Mouse (Mus musculus) intestine, embryonic 15.5 days (tissue): ENCODE results near the gene Chrna10. TPM values are rescaled to one million over a fixed set of nuclear protein-coding genes. Genes with fewer than 3 reads are reported as not detected.

ENCODE experiments used
- ATAC-seq: fragments of 200-750 bp; cut with Nextera tagmentation; 2 replicates; pipeline ENCODE4 v1.8.0; 2017; ENCODE audit warnings: moderate TSS enrichment, moderate library complexity
- H3K27ac ChIP-seq: fragments of 300-500 bp; sonication (generic); 2 replicates; pipeline ENCODE4 v1.5.1; 2015; ENCODE audit warnings: mild to moderate bottlenecking, inconsistent platforms
- H3K27me3 ChIP-seq: fragments of 300-500 bp; sonication (generic); replicated peaks from 2 replicates; pipeline ENCODE4 v1.6.1; 2015; ENCODE audit warnings: inconsistent platforms
- H3K36me3 ChIP-seq: fragments of 300-500 bp; sonication (generic); 2 replicates; pipeline ENCODE4 v1.6.1; 2015; ENCODE audit warnings: inconsistent platforms
- H3K4me1 ChIP-seq: fragments of 300-500 bp; sonication (generic); replicated peaks from 2 replicates; pipeline ENCODE4 v1.6.1; 2015; ENCODE audit warnings: inconsistent platforms
- H3K4me2 ChIP-seq: fragments of 300-500 bp; sonication (generic); replicated peaks from 2 replicates; pipeline ENCODE4 v1.6.1; 2015; ENCODE audit warnings: mild to moderate bottlenecking, inconsistent platforms
- H3K4me3 ChIP-seq: fragments of 300-500 bp; sonication (generic); replicated peaks from 2 replicates; pipeline ENCODE4 v1.5.1; 2015; ENCODE audit warnings: inconsistent platforms
- H3K9ac ChIP-seq: fragments of 300-500 bp; sonication (generic); 2 replicates; pipeline ENCODE4 v1.6.1; 2015; ENCODE audit warnings: inconsistent platforms
- H3K9me3 ChIP-seq: fragments of 300-500 bp; sonication (generic); 2 replicates; pipeline ENCODE4 v1.6.1; 2016; ENCODE audit warnings: inconsistent platforms
- WGBS: fragments of 180-500 bp; shearing (Covaris S2); methylation state at CpG from one replicate; pipeline ENCODE4 v1.1.7; 2015; 5-methylcytosine and 5-hydroxymethylcytosine counted together
- polyA plus RNA-seq: library from polyadenylated mRNA; unstranded; fragments of >200 nt; fragmentation: Nextera tagmentation; extraction: Ambion mirVana; gene quantifications from 2 replicates; pipeline ENCODE4 v1.2.1, GENCODE M21; 2015

Gene Chrna10
- polyA plus RNA-seq, result 0.06 TPM in 1 of 2 replicates, not detected in the other

- no peaks in the 10 kb centered on the region for H3K4me1 ChIP-seq
- H3K27me3 ChIP-seq, result no peaks in the 10 kb centered on the region
- no peak within 1 kb of the TSS for H3K27ac ChIP-seq
- H3K4me2 ChIP-seq, result no peak within 1 kb of the TSS
- no peaks in the 10 kb centered on the region for H3K9me3 ChIP-seq
- peaks cover 15% of the 10 kb centered on the region; the same call in 1 of the 2 replicates for H3K36me3 ChIP-seq
- no peak within 1 kb of the TSS for H3K4me3 ChIP-seq
- no peak for ATAC-seq
- no peak within 1 kb of the TSS for H3K9ac ChIP-seq
- WGBS, result 46% methylated on average over 7 of the region's 7 CpGs
Measured at GRCm38 (mm10) chr7:102116579-102117331, at the start of gene Chrna10. Gene Chrna10, minus strand, starts transcription at chr7:102116828.

DNA sequence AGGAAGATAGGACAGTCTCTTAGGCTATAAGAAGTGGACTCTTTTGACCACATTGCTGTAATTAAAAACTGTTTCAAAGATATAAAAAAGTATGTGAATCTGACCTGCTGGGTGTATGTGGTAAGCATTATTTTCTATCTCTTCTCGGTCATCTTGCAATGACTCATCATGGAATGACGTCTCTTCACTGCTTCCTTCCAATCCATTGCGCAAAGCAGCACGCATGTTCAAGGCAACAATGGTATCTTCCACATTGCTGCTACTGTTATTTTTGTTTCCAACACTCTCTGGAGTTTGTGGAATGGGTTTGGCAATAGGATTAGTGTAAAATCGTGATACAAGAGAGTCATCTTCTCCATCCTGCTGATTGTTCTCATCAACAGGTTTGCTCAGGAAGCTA, 37.1 kb upstream of the Chrna10 start:
- Histone ChIP-seq H3K4me3 (no peak overlapping the region), H3K36me3 (peaks cover 25% of the 10 kb centered on the region), H3K4me1 (no peaks in the 10 kb centered on the region), H3K27me3 (no peaks in the 10 kb centered on the region), H3K4me2 (no peak overlapping the region), H3K9me3 (no peaks in the 10 kb centered on the region), H3K27ac (no peak overlapping the region), H3K9ac (no peak overlapping the region)
- WGBS, result 90% methylated on average over 5 of the region's 5 CpGs
- ATAC-seq, result no peak

DNA sequence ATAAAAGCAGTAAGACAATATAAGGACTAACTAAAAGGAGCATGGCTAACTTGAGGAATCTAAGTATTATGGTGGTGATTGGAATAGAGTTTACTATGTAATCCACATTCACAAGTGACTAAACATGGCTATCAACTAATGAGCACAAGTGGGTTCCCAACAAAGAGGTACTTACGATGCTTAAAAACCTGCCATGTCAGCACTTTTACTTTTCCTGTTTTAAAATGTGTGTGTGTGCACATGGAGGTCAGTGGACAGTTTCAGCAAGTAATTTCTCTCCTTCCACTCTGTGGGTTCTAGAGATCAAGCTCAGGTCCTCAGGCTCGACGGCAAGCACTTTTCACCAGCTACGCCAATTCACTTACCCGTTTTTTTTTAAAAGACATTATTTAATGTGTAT, 21.3 kb upstream of the Chrna10 start:
- no peak overlapping the region for H3K4me2 ChIP-seq
- no peaks in the 10 kb centered on the region for H3K4me1 ChIP-seq
- H3K36me3 ChIP-seq, result peaks cover 24% of the 10 kb centered on the region
- 96% methylated on average over 5 of the region's 5 CpGs for WGBS
- no peak overlapping the region for H3K27ac ChIP-seq
- no peak overlapping the region for H3K4me3 ChIP-seq
- no peak overlapping the region for H3K9ac ChIP-seq
- no peak for ATAC-seq
- no peaks in the 10 kb centered on the region for H3K27me3 ChIP-seq
- H3K9me3 ChIP-seq, result no peaks in the 10 kb centered on the region

DNA sequence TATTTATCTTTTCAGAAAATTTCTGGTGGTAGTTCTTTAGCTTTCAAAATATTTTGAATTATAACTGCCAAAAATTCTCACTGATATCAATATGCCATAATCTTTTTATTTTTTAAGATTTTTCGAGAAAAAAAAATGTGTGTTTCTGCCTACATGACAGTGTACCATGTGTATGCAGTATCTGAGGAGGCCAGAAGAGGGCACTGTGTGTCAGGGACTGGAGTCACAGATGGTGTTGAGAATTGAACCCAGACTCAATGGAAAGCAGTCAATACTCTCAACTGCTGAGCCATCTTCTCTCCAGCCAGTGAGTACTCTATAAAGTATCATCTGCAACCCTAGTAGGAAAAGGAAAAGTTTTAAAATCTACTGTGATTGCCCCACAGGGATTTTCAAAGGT, 20.8 kb upstream of the Chrna10 start:
- Histone ChIP-seq H3K36me3 (peaks cover 27% of the 10 kb centered on the region), H3K4me1 (no peaks in the 10 kb centered on the region), H3K27me3 (no peaks in the 10 kb centered on the region), H3K9ac (no peak overlapping the region), H3K4me2 (no peak overlapping the region), H3K9me3 (no peaks in the 10 kb centered on the region), H3K4me3 (no peak overlapping the region), H3K27ac (no peak overlapping the region)
- WGBS, result 85% methylated on average over 1 of the region's 1 CpGs
- no peak for ATAC-seq

DNA sequence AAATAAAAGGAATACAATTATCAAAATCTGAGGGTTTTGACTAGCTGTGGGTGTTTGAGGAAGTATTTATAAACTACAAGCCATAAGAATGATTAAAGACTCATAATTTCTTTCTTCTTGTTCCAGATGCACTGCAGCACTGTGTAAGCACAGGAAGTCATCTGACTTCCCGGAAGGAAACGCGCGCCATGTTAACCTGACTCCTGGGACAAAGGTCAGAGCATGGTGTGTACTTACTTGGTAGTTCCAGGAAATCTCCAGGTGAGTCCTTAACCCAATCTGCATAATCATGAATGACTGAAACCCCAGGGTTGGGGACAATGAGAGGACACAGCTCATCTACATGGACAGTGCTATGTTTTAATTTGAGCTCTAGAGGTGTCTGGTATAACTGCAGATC, 15.8 kb upstream of the Chrna10 start:
- peaks cover 25% of the 10 kb centered on the region for H3K36me3 ChIP-seq
- 79% methylated on average over 4 of the region's 4 CpGs for WGBS
- no peak for ATAC-seq
- H3K4me3 ChIP-seq, result no peak overlapping the region
- H3K9ac ChIP-seq, result no peak overlapping the region
- no peaks in the 10 kb centered on the region for H3K9me3 ChIP-seq
- no peak overlapping the region for H3K27ac ChIP-seq
- H3K27me3 ChIP-seq, result no peaks in the 10 kb centered on the region
- no peak overlapping the region for H3K4me2 ChIP-seq
- no peaks in the 10 kb centered on the region for H3K4me1 ChIP-seq

GRCm38 (mm10) chr7:102120326-102120725, 3.7 kb upstream of the Chrna10 start:
- H3K27ac ChIP-seq, result no peak overlapping the region
- H3K4me1 ChIP-seq, result no peaks in the 10 kb centered on the region
- no peaks in the 10 kb centered on the region for H3K9me3 ChIP-seq
- peaks cover 47% of the 10 kb centered on the region for H3K36me3 ChIP-seq
- ATAC-seq, result no peak
- H3K27me3 ChIP-seq, result no peaks in the 10 kb centered on the region
- H3K9ac ChIP-seq, result no peak overlapping the region
- H3K4me3 ChIP-seq, result no peak overlapping the region
- whole genome bisulfite sequencing, result 94% methylated on average over 10 of the region's 10 CpGs
- no peak overlapping the region for H3K4me2 ChIP-seq

DNA sequence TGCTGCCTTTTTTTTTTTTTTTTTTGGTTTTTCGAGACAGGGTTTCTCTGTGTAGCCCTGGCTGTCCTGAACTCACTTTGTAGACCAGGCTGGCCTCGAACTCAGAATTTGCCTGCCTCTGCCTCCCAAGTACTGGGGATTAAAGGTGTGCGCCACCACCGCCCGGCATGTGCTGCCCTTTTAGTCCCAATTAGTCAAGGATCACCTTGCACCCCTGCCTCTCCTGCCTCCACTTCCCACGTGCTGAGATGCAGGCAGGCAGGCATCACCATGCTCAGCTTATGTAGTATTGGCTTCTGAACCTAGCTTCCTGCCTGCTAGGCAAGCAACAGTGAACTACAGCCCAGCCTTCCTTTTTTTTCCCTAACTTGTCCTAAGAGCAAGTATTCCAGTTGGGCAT, 754 bp upstream of the Chrna10 start:
- H3K4me2 ChIP-seq, result no peak overlapping the region
- no peaks in the 10 kb centered on the region for H3K9me3 ChIP-seq
- H3K27me3 ChIP-seq, result no peaks in the 10 kb centered on the region
- H3K36me3 ChIP-seq, result peaks cover 20% of the 10 kb centered on the region; the same call in 1 of the 2 replicates
- H3K9ac ChIP-seq, result no peak overlapping the region
- H3K27ac ChIP-seq, result no peak overlapping the region
- 71% methylated on average over 6 of the region's 6 CpGs for WGBS
- ATAC-seq, result no peak
- H3K4me1 ChIP-seq, result no peaks in the 10 kb centered on the region
- no peak overlapping the region for H3K4me3 ChIP-seq

DNA sequence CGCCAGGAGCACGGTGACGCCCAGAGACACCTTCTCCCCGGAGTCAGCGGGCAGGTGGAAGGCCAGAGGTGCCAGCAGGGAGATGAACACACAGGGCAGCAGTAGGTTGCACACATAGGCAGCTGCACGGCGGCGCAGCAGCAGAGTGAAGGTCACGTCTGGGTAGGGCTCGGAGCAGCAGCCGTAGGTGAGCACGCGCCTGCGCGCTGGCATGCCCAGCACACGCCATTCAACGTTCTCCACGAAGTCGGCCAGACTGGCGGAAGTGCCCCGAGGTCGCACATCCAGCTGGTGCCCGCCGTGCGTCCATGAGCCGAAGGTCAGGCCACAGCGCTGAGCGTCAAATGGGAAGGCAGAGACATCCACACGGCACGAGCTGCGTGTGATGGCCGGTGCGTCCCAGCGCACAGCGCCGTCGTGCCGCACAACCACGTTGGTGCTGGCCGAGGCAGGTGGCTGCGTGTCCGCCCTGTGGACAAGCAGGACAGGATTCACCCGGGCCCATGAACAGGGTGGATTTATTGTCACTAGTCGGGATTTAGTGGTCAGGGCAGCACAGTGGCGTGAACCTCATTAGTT, 3.4 kb downstream of the Chrna10 start:
- Histone ChIP-seq H3K9me3 (no peaks in the 10 kb centered on the region), H3K9ac (no peak overlapping the region), H3K36me3 (no peaks in the 10 kb centered on the region), H3K4me3 (no peak overlapping the region), H3K4me1 (no peaks in the 10 kb centered on the region), H3K27ac (no peak overlapping the region), H3K27me3 (no peaks in the 10 kb centered on the region), H3K4me2 (0 out of 2 replicates have a peak overlapping the region, but pooled peaks have one; percentile 14)
- 76% methylated on average over 45 of the region's 45 CpGs for WGBS
- peak; percentile 63 for ATAC-seq

DNA sequence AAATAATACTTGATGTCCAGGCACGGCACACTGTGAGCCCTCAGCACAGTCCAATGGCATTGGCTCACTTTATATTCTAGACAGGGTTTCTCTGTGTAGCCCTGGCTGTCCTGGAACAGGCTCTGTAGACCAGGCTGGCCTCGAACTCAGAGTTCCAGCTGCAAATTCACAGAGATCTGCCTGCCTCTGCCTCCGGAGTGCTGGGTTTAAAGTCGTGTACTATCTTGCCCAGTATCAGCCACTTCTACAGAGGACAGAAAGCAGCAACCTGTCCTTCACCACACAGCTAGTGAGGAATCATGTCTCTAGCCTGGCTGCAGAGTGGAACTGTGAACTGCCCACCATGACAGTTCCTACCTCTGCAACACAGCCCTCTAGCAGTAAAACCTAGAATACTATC, 6.9 kb downstream of the Chrna10 start:
- Histone ChIP-seq H3K4me3 (no peak overlapping the region), H3K9me3 (no peaks in the 10 kb centered on the region), H3K36me3 (no peaks in the 10 kb centered on the region), H3K4me1 (peaks cover 9% of the 10 kb centered on the region; the same call in 1 of the 2 replicates), H3K9ac (no peak overlapping the region), H3K4me2 (no peak overlapping the region), H3K27ac (no peak overlapping the region), H3K27me3 (no peaks in the 10 kb centered on the region)
- no peak for ATAC-seq
- WGBS, result 87% methylated on average over 4 of the region's 4 CpGs

DNA sequence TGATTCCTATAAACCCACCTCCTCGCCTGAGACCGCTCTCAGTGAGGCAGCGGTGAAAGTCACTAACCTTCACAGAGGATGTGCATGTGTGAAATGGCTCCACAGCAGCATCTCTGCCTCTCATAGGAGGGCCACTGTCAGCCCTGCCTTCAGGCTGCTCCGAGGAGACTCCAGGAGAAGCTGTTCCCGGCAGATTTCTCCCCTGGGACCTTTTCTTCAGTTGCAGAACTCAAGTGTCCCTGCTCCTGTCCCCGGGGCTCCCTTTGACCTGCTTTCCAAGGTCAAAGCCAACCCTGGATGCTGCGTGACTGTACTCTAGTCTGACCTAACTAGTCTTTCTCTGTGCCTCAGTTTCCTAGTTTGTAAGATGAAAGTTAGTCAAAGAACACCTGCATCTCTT, 7.5 kb downstream of the Chrna10 start, which contains the start of gene Art5:
Art5 (minus strand) TSS at position 319 of the 400 bp plus-strand sequence.
- H3K9me3 ChIP-seq, result no peaks in the 10 kb centered on the region
- H3K27me3 ChIP-seq, result no peaks in the 10 kb centered on the region
- ATAC-seq, result no peak
- 82% methylated on average over 7 of the region's 7 CpGs for WGBS
- H3K4me2 ChIP-seq, result no peak within 1 kb of the TSS
- H3K36me3 ChIP-seq, result no peaks in the 10 kb centered on the region
- H3K27ac ChIP-seq, result no peak within 1 kb of the TSS
- peaks cover 9% of the 10 kb centered on the region; the same call in 1 of the 2 replicates for H3K4me1 ChIP-seq
- no peak within 1 kb of the TSS for H3K9ac ChIP-seq
- no peak within 1 kb of the TSS for H3K4me3 ChIP-seq

- no peak for ATAC-seq
- H3K9me3 ChIP-seq, result no peaks in the 10 kb centered on the region
- WGBS, result 88% methylated on average over 1 of the region's 1 CpGs
- peaks cover 9% of the 10 kb centered on the region; the same call in 1 of the 2 replicates for H3K4me1 ChIP-seq
- no peak overlapping the region for H3K9ac ChIP-seq
- H3K27me3 ChIP-seq, result no peaks in the 10 kb centered on the region
- no peaks in the 10 kb centered on the region for H3K36me3 ChIP-seq
- no peak overlapping the region for H3K27ac ChIP-seq
- no peak overlapping the region for H3K4me3 ChIP-seq
- H3K4me2 ChIP-seq, result no peak overlapping the region
Measured at GRCm38 (mm10) chr7:102108206-102108605, 8.4 kb downstream of the Chrna10 start.

DNA sequence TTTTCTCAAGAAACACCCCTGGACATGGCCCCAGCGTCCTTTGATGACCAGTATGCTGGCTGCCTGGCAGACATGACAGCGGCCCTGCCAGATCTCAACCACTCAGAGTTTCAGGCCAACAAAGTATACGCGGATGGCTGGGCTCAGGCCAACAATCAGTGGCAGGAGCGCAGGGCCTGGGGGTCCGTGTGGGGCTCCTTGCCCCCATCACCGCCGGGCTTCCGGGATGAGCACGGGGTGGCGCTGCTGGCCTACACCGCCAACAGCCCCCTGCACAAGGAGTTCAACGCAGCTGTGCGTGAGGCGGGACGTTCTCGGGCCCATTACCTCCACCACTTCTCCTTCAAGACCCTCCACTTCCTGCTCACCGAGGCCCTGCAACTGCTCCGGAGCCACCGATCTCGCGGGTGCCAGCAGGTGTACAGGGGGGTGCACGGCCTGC, 9.9 kb downstream of the Chrna10 start:
- Histone ChIP-seq H3K4me2 (peak overlapping the region; percentile 67), H3K9me3 (no peaks in the 10 kb centered on the region), H3K27ac (no peak overlapping the region), H3K27me3 (no peaks in the 10 kb centered on the region), H3K4me1 (peaks cover 9% of the 10 kb centered on the region; the same call in 1 of the 2 replicates), H3K4me3 (peak overlapping the region; percentile 26), H3K36me3 (no peaks in the 10 kb centered on the region), H3K9ac (peak overlapping the region; percentile 29)
- ATAC-seq, result peak; percentile 48; the same call in 1 of the 2 replicates
- 15% methylated on average over 23 of the region's 23 CpGs for WGBS
